Mouse (Mus musculus): Measurements from ENCODE around the gene Ccdc71l. TPM values are rescaled to one million over a fixed set of nuclear protein-coding genes. Genes with fewer than 3 reads are reported as not detected.

Gene Ccdc71l
- 10.5 TPM for polyA plus RNA-seq (2017; shearing (Covaris generic))

DNA sequence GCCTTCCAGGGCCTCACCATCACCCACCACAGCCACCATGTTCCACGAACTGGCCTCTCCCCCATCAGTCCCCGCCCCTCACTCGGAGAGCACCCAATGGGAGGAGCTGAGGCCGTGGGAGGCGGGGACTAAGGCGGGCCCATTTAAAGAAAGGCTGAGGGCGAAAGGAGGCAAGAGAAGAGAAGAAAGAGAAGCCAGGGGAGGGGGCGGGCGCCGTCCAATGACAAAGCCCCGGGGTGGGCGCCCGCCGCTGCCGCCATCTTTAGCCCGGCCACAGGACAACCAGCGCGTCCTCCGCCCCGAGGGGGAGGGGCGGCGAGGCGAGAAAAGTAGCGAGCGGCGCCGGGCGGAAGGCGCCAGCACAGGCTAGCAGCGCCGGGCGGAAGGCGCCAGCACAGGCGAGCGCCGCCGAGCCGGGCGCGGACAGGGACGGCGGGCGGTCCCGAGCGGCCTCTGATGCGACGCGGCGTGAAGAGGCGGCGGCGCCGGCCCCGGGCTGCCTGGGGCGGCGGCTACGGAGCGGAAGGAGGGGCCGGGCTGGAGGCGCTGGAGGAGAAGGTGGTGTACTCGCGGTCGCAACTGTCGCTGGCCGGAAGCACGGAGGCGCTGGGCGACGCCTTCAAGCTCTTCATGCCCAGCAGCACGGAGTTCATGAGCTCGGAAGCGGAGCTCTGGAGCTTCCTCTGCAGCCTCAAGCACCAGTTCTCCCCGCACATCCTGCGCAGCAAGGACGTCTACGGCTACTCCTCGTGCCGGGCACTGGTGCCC, at the start of gene Ccdc71l:
Ccdc71l (plus strand) TSS at position 177 of the 768 bp plus-strand sequence.

Other genes starting within 250 kb of the Ccdc71l start
- 21.4 TPM for gene Pik3cg, start 170.0 kb upstream of the Ccdc71l start, polyA plus RNA-seq (2017; shearing (Covaris generic))